Mouse (Mus musculus): Measurements from ENCODE around the gene Itga11. TPM values are rescaled to one million over a fixed set of nuclear protein-coding genes. Genes with fewer than 3 reads are reported as not detected.

Gene Itga11
- total and polyA plus RNA-seq, 3 experiments = 0.04 to 0.31 (median 0.04) TPM

DNA sequence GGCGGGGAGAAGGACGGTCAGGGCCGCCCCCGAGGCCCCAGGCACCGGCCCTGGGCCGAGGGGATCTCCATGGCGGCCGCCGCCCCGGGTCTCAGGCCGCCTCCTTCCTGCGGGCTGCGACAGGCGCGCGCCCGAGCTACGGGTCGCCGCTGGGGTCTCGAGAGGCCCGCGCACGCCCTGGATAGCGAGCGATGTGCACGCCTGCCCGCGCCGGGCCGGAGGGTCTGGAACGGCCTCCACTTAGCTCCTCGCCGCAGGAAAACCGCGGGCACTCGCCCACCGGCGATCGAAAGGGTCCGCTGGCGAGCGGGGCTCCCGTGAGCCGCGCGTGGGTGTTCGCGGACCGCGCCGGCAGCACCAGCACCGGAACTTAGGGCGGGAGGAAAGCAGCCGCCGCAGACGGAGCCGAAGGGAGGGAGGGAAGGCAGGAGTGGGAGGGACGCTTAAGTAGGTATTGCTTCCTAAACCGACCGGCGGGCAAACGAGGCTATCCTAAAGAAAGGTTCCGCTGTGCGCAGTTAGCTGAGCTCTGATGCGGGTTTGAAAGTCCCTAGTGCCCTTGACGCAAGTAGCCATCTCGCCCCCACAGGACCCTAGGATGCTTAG, 134.0 kb downstream of the Itga11 start, which contains the start of gene Fem1b:
Fem1b (minus strand) TSS at position 419 of the 606 bp plus-strand sequence.
- in situ Hi-C loops (cut with MboI; ENCODE audit: low pct_ligation_motif_present, low pct_unique_long_range_greater_than_20kb, low sequenced_read_pairs) = loop anchor here (25.0 kb wide), 1 partner anchor 576 kb away; the partner anchor contains the start of genes 2300009A05Rik and Map2k5
- no peak for TF ChIP-seq CHD2 (IDR thresholded peaks at IDR 0.05; ENCODE audit: low read length)
- no peak for TF ChIP-seq ZC3H11A (IDR thresholded peaks at IDR 0.05; ENCODE audit: low read depth, low read length)
- no peak for TF ChIP-seq ETS1 (conservative IDR thresholded peaks at IDR 0.05; ENCODE audit: low read depth, low read length)
- peak; percentile 40; the same call in 1 of the 2 replicates for TF ChIP-seq NRF1 (IDR thresholded peaks at IDR 0.05; ENCODE audit: low read depth, low read length)
- peak; percentile 37; the same call in 1 of the 2 replicates for TF ChIP-seq BHLHE40 (IDR thresholded peaks at IDR 0.05; ENCODE audit: low read depth, low read length)
- TF ChIP-seq POLR2A (IDR thresholded peaks at IDR 0.05; ENCODE audit: low read depth, low read length) = peak; percentile 96
- TF ChIP-seq E2F4 (IDR thresholded peaks at IDR 0.05; ENCODE audit: insufficient replicate concordance, low read depth, low read length) = 0 out of 2 replicates have a peak, but pooled peaks have one; percentile 21
- TF ChIP-seq POLR2AphosphoS2 (IDR thresholded peaks at IDR 0.05; ENCODE audit: low read depth, low read length) = peak; percentile 65
- TF ChIP-seq GABPA (IDR thresholded peaks at IDR 0.05; ENCODE audit: insufficient replicate concordance, low read depth, low read length) = no peak
- TF ChIP-seq IRF4 (IDR thresholded peaks at IDR 0.05; ENCODE audit: low read depth, low read length) = peak; percentile 82
- TF ChIP-seq MYC (IDR thresholded peaks at IDR 0.05; ENCODE audit: low read depth, low read length) = peak; percentile 4; the same call in 1 of the 2 replicates
- peak; percentile 99 for TF ChIP-seq MAZ (IDR thresholded peaks at IDR 0.05; ENCODE audit: low read depth, low read length)
- TF ChIP-seq UBTF (IDR thresholded peaks at IDR 0.05; ENCODE audit: low read depth, low read length) = peak; percentile 90; the same call in 1 of the 2 replicates
- peak; percentile 56; the same call in 1 of the 2 replicates for TF ChIP-seq MEF2A (IDR thresholded peaks at IDR 0.05; ENCODE audit: borderline replicate concordance, low read depth, low read length)
- no peak for TF ChIP-seq ZKSCAN1 (IDR thresholded peaks at IDR 0.05; ENCODE audit: borderline replicate concordance, low read depth, low read length)
- TF ChIP-seq USF2 (conservative IDR thresholded peaks at IDR 0.05; ENCODE audit: low read depth, low read length) = no peak
- TF ChIP-seq CHD1 (IDR thresholded peaks at IDR 0.05; ENCODE audit: low read depth, low read length) = no peak
- no peak for TF ChIP-seq ZNF384 (IDR thresholded peaks at IDR 0.05; ENCODE audit: low read depth, low read length)
- TF ChIP-seq KAT2A (IDR thresholded peaks at IDR 0.05; ENCODE audit: insufficient replicate concordance, low read length) = peak; percentile 57; the same call in 1 of the 2 replicates
- peak; percentile 79 for TF ChIP-seq NELFE (IDR thresholded peaks at IDR 0.05; ENCODE audit: low read depth, low read length)
- TF ChIP-seq TBP (conservative IDR thresholded peaks at IDR 0.05; ENCODE audit: low read depth, low read length) = peak; percentile 98
- TF ChIP-seq ELF1 (IDR thresholded peaks at IDR 0.05; ENCODE audit: low read depth, low read length) = peak; percentile 63
- TF ChIP-seq EP300 (IDR thresholded peaks at IDR 0.05; ENCODE audit: low read length) = no peak
- peak; percentile 86 for TF ChIP-seq TCF12 (IDR thresholded peaks at IDR 0.05; ENCODE audit: low read depth, low read length)
- peak; percentile 89 for TF ChIP-seq MXI1 (IDR thresholded peaks at IDR 0.05; ENCODE audit: low read depth, low read length)
- TF ChIP-seq HCFC1 (IDR thresholded peaks at IDR 0.05; ENCODE audit: low read depth, low read length) = peak; percentile 83
- TF ChIP-seq ZMIZ1 (IDR thresholded peaks at IDR 0.05; ENCODE audit: low read depth, low read length) = 0 out of 2 replicates have a peak, but pooled peaks have one; percentile 46
- no peak for TF ChIP-seq RCOR1 (conservative IDR thresholded peaks at IDR 0.05; ENCODE audit: low read depth, low read length)
- TF ChIP-seq SIN3A (IDR thresholded peaks at IDR 0.05; ENCODE audit: low read length) = peak; percentile 79
- peak within 1 kb of the TSS; percentile 96 to 100 (median 99) for H3K4me3 ChIP-seq (replicated peaks in 1 of 3; ENCODE audit: low read depth in 2 of 3, low read length in 2 of 3, poor library complexity in 1 of 3)

More for the DNA sequence above, 134.0 kb downstream of the Itga11 start, which contains the start of gene Fem1b:
- H3K4me2 ChIP-seq (ENCODE audit: insufficient read depth, low read depth, poor library complexity, severe bottlenecking) = peak within 1 kb of the TSS; percentile 57
- peaks cover 0 to 7% of the 10 kb centered on the region in 2 experiments for H3K36me3 ChIP-seq (replicated peaks in 1 of 2; ENCODE audit: control insufficient read depth in 1 of 2, insufficient read depth in 1 of 2, low read length in 1 of 2)
- H3K79me2 ChIP-seq (replicated peaks; ENCODE audit: control insufficient read depth, extremely low read depth, insufficient read depth, poor library complexity, severe bottlenecking) = peaks cover 46% of the 10 kb centered on the region
- H3K27ac ChIP-seq (ENCODE audit: insufficient read depth, low read depth) = peak within 1 kb of the TSS; percentile 78
- no peaks in the 10 kb centered on the region for H3K9me3 ChIP-seq (replicated peaks; ENCODE audit: low read length)
- DNase-seq (ENCODE audit: extremely low read depth) = peak; percentile 96
- peak within 1 kb of the TSS; percentile 83 for H3K9ac ChIP-seq (ENCODE audit: insufficient read depth, low read depth)
- H3K4me1 ChIP-seq (ENCODE audit: control insufficient read depth in 1 of 2, insufficient read depth in 2 of 2) = peaks cover 17 to 64% of the 10 kb centered on the region in 2 experiments
- H3K27me3 ChIP-seq (replicated peaks) = no peaks in the 10 kb centered on the region
- dilution Hi-C loops (cut with MboI; ENCODE audit: extremely low pct_ligation_motif_present, extremely low pct_unique_long_range_greater_than_20kb, low sequenced_read_pairs) = no loop called here

Data from CH12.LX (cell line).